Mouse (Mus musculus) brown adipose tissue, adult 24 weeks (tissue): ENCODE results near the gene Fam185a. TPM values are rescaled to one million over a fixed set of nuclear protein-coding genes. Genes with fewer than 3 reads are reported as not detected.

Experiments used
- H3K27ac ChIP-seq: fragments of 200-500 bp; replicated peaks from 2 replicates; pipeline ENCODE4 v1.5.1; 2012; ENCODE audit warnings: low read depth, mild to moderate bottlenecking, low read length
- H3K4me1 ChIP-seq: fragments of 200-500 bp; 2 replicates; pipeline ENCODE4 v1.6.1; 2012; ENCODE audit warnings: low read length, mixed read lengths; ENCODE audit not compliant: control insufficient read depth, insufficient read depth, insufficient read length
- H3K4me3 ChIP-seq: fragments of 200-500 bp; 2 replicates; pipeline ENCODE4 v1.5.1; 2012; ENCODE audit warnings: low read depth, mild to moderate bottlenecking, low read length, moderate library complexity; ENCODE audit not compliant: insufficient read depth
- polyA plus RNA-seq: library from polyadenylated mRNA; stranded (reverse); fragments of >200 nt; gene quantifications from 2 replicates; pipeline ENCODE4 v1.2.4, GENCODE M21; 2012; ENCODE audit not compliant: missing spikeins, insufficient read depth, insufficient read length

Fam185a gene
- polyA plus RNA-seq, 1 experiment = 7.8 TPM

- Histone ChIP-seq H3K4me1 (no peaks in the 10 kb centered on the region), H3K27ac (0 out of 2 replicates have a peak overlapping the region, but pooled peaks have one; percentile 20)
Measured at GRCm38 (mm10) chr5:21527488-21527911, 102.7 kb downstream of the Fam185a start.

GRCm38 (mm10) chr5:21528068-21528842 lies 103.5 kb downstream of the Fam185a start:
- no peak overlapping the region for H3K4me3 ChIP-seq
- no peaks in the 10 kb centered on the region for H3K4me1 ChIP-seq
- H3K27ac ChIP-seq = 0 out of 2 replicates have a peak overlapping the region, but pooled peaks have one; percentile 8

More at GRCm38 (mm10) chr5:21527488-21527911, 102.7 kb downstream of the Fam185a start:
- no peak overlapping the region for H3K4me3 ChIP-seq

- H3K4me1 ChIP-seq = no peaks in the 10 kb centered on the region
- H3K27ac ChIP-seq = no peak overlapping the region
- H3K4me3 ChIP-seq = no peak overlapping the region
Measured at GRCm38 (mm10) chr5:21529110-21529720, 104.5 kb downstream of the Fam185a start.

Other genes with a start within 250 kb of the Fam185a start
- 0.92 and 1.1 TPM in 2 replicates for gene Gsap, start 238.7 kb upstream of the Fam185a start, polyA plus RNA-seq
- gene Fgl2, start 52.3 kb upstream of the Fam185a start, polyA plus RNA-seq = 6.6 and 7.6 TPM in 2 replicates
- gene Ccdc146, start 281 bp upstream of the Fam185a start, polyA plus RNA-seq = not detected in 2 replicates
- 2.4 and 4.0 TPM in 2 replicates for gene Lrrc17, start 118.6 kb downstream of the Fam185a start, polyA plus RNA-seq
- not detected in 2 replicates for gene Fbxl13, start 220.7 kb downstream of the Fam185a start, polyA plus RNA-seq
- gene Armc10, start 220.9 kb downstream of the Fam185a start, polyA plus RNA-seq = 7.4 and 11.3 TPM in 2 replicates